Mouse (Mus musculus): ENCODE results near the gene Rgcc. TPM values are rescaled to one million over a fixed set of nuclear protein-coding genes. Genes with fewer than 3 reads are reported as not detected.

Rgcc gene
- polyA plus RNA-seq, 1 experiment from 2014 or later, result 67.4 TPM

DNA sequence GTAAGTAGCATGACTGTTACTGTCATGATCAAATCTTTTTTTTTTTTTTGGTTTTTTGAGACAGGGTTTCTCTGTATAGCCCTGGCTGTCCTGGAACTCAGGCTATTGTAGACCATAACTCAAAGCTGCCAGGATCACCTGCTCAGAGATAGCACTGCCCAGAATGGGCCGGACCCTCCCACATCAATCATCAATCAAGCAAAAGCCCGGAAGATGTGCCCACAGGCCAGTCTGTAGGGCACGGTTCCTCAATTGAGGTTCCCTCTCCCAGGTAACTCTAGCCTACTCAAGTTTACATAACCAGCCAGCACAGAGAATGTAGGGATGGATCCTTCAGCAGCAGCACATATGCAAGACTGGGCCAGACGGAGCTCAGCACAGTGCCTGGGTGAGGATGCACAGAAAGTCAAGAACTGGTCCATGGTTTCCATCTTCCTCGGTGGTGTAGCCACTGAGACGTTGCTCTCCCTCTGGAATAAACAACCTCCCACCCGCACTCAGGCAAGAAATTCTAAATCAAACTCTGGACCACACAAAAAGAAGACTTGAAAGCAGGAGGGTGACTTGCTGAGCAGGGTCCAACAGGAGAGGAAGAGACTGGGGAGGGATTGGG, 14.1 kb downstream of the Rgcc start:
- no peaks in the 10 kb centered on the region for H3K36me3 ChIP-seq
- no peak overlapping the region for H3K4me3 ChIP-seq
- no peak overlapping the region for H3K4me2 ChIP-seq
- H3K4me1 ChIP-seq (replicated peaks), result peaks cover 17% of the 10 kb centered on the region
- no peak overlapping the region for H3K27ac ChIP-seq (replicated peaks)
- WGBS, result 87% methylated on average over 7 of the region's 7 CpGs
- H3K9ac ChIP-seq, result no peak overlapping the region
- H3K9me3 ChIP-seq, result no peaks in the 10 kb centered on the region
- ATAC-seq (ENCODE audit: low read depth), result no peak
- H3K27me3 ChIP-seq, result peaks cover 3% of the 10 kb centered on the region; the same call in 1 of the 2 replicates

- H3K27me3 ChIP-seq, result peaks cover 3% of the 10 kb centered on the region; the same call in 1 of the 2 replicates
- H3K4me2 ChIP-seq, result no peak overlapping the region
- no peak overlapping the region for H3K27ac ChIP-seq (replicated peaks)
- H3K36me3 ChIP-seq, result no peaks in the 10 kb centered on the region
- H3K9ac ChIP-seq, result no peak overlapping the region
- no peaks in the 10 kb centered on the region for H3K9me3 ChIP-seq
- no peak for ATAC-seq (ENCODE audit: low read depth)
- no peak overlapping the region for H3K4me3 ChIP-seq
- H3K4me1 ChIP-seq (replicated peaks), result peaks cover 7% of the 10 kb centered on the region
- WGBS, result 94% methylated on average over 5 of the region's 5 CpGs
Observed at GRCm38 (mm10) chr14:79285549-79285948, 15.9 kb downstream of the Rgcc start.

DNA sequence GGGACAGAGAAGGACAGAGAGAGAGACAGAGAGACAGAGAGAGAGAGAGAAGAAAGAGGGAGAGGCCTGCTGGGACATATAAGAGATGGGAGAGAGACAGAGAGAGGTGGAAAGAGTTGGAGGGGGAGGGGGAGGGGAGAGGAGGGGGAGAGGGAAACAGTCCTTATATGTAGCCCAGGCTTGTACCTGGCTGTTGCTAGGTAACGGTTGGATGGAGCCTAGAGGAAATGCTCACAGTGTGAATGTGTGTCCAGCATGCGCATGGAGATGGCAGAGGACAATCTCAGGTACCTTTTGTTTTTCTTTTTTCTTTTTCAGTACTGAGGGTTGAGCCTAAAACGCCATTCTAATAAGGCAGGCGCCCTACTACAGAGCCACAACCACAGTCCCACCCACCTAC, 16.8 kb downstream of the Rgcc start:
- WGBS, result 88% methylated on average over 4 of the region's 4 CpGs
- Histone ChIP-seq H3K9me3 (no peaks in the 10 kb centered on the region), H3K4me2 (no peak overlapping the region), H3K9ac (no peak overlapping the region), H3K36me3 (no peaks in the 10 kb centered on the region), H3K4me3 (no peak overlapping the region), H3K27me3 (no peaks in the 10 kb centered on the region), H3K27ac (replicated peaks) (no peak overlapping the region), H3K4me1 (replicated peaks) (no peaks in the 10 kb centered on the region)
- ATAC-seq (ENCODE audit: low read depth), result no peak

- Histone ChIP-seq H3K4me2 (no peak overlapping the region), H3K27me3 (no peaks in the 10 kb centered on the region), H3K4me1 (replicated peaks) (no peaks in the 10 kb centered on the region), H3K4me3 (no peak overlapping the region), H3K27ac (replicated peaks) (no peak overlapping the region), H3K9ac (no peak overlapping the region), H3K9me3 (no peaks in the 10 kb centered on the region), H3K36me3 (no peaks in the 10 kb centered on the region)
- no peak for ATAC-seq (ENCODE audit: low read depth)
- 88% methylated on average over 7 of the region's 7 CpGs for WGBS
Observed at GRCm38 (mm10) chr14:79283952-79284351, 17.5 kb downstream of the Rgcc start.

DNA sequence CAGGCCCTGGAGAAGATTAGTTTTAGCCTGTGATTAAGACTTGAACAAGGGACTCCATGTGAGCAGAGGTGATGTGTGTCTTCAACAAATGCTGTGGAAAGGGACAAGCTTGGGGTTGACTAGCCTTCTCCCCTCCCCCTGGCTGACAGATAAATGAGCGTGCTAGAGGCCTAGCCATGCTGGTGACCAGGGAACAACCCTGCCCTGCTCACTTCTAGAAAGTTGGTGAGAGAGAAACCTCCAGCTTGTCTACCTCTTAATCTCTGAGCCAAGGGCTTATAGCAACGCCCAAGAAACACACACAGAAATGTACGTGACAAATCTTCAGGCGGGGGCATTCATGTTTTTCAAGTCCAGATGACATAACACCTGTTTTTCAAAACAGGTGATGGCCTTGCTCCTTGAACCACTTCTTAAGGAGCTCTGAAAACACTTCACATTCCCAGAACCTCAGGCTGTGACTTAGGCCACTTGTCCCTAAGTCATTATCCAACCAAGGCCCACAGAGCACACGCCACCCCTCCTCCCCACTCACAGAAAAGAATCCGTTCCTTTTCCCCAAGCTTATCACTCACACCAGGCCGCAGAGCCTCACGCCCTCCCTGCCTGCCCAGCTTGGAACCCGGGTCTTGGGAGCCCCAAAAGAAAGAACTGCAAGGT, 19.4 kb downstream of the Rgcc start:
- Histone ChIP-seq H3K9me3 (no peaks in the 10 kb centered on the region), H3K27ac (replicated peaks) (no peak overlapping the region), H3K9ac (no peak overlapping the region), H3K4me1 (replicated peaks) (no peaks in the 10 kb centered on the region; the same call in 1 of the 2 replicates), H3K36me3 (no peaks in the 10 kb centered on the region), H3K4me2 (no peak overlapping the region), H3K27me3 (no peaks in the 10 kb centered on the region), H3K4me3 (no peak overlapping the region)
- 92% methylated on average over 9 of the region's 9 CpGs for WGBS
- no peak for ATAC-seq (ENCODE audit: low read depth)

DNA sequence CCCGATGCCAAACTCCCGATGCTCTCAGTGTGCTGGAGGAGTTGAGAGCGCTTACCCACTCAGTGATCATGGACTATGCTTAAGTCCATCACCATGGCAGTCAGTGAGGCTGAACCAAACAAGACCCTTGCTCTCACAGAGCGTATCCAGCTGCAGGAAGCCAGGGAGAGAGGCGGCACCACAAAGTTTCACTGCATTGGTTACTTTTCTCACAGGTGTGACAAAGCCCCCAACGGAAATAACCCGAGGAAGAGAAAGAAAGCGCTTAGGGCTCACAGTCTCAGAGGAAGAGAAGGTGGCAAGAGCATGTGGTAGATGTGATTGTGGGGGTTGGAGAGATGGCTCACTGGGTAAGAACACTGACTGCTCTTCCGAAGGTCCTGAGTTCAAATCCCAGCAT, 21.0 kb downstream of the Rgcc start:
- no peak overlapping the region for H3K4me3 ChIP-seq
- no peaks in the 10 kb centered on the region for H3K9me3 ChIP-seq
- ATAC-seq (ENCODE audit: low read depth), result no peak
- H3K27ac ChIP-seq (replicated peaks), result no peak overlapping the region
- peaks cover 5% of the 10 kb centered on the region for H3K4me1 ChIP-seq (replicated peaks)
- no peaks in the 10 kb centered on the region for H3K27me3 ChIP-seq
- 94% methylated on average over 9 of the region's 9 CpGs for WGBS
- no peak overlapping the region for H3K4me2 ChIP-seq
- no peaks in the 10 kb centered on the region for H3K36me3 ChIP-seq
- no peak overlapping the region for H3K9ac ChIP-seq

DNA sequence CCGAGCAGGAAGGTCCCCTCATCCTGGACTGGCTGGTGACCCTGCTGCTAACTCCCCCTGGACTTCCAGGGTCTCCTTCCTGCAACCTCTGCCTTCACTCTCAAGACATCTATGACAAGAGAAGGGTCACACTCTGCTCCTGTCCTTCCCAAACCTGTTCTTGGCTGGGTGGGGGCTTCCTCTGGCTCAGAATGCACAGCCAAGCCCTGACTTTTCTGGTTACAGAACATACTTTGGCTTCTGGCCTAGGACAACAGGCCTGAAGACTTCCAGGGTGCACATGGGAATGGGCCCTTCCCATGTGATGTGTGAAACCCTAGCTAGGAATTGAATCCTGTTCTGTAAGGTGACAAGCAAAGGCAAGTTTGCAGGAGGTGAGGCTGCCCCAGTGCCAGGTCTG, 22.0 kb downstream of the Rgcc start:
- Histone ChIP-seq H3K27me3 (no peaks in the 10 kb centered on the region), H3K36me3 (no peaks in the 10 kb centered on the region), H3K4me3 (no peak overlapping the region), H3K4me1 (replicated peaks) (peaks cover 5% of the 10 kb centered on the region), H3K4me2 (no peak overlapping the region), H3K9ac (no peak overlapping the region), H3K27ac (replicated peaks) (no peak overlapping the region), H3K9me3 (no peaks in the 10 kb centered on the region)
- WGBS, result 80% methylated on average over 1 of the region's 1 CpGs
- ATAC-seq (ENCODE audit: low read depth), result no peak

DNA sequence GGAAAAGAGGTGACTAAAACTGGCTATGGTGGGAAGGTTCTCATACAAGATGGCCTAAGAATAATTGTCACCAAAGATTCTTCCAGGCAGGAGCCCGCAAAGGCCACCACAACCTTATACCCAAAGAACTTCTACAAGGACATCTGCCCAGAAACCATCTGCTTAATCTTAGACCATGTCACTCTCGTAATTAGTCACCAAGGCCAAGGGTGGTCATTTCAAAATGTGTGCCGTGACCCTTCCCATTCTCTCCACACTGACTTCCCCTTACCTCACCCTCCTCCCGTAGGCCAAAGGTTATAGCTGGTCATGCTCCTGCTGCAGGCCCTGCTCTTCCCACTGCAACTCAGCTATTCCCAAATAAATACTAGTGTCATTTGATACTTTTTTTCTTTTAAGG, 22.5 kb downstream of the Rgcc start:
- Histone ChIP-seq H3K9me3 (no peaks in the 10 kb centered on the region), H3K36me3 (no peaks in the 10 kb centered on the region), H3K4me1 (replicated peaks) (peaks cover 7% of the 10 kb centered on the region), H3K9ac (no peak overlapping the region), H3K27ac (replicated peaks) (no peak overlapping the region), H3K4me3 (no peak overlapping the region), H3K27me3 (no peaks in the 10 kb centered on the region), H3K4me2 (no peak overlapping the region)
- WGBS, result 82% methylated on average over 4 of the region's 4 CpGs
- no peak for ATAC-seq (ENCODE audit: low read depth)

- H3K36me3 ChIP-seq, result no peaks in the 10 kb centered on the region
- no peaks in the 10 kb centered on the region for H3K27me3 ChIP-seq
- no peak for ATAC-seq (ENCODE audit: low read depth)
- no peak overlapping the region for H3K9ac ChIP-seq
- H3K4me1 ChIP-seq (replicated peaks), result peaks cover 13% of the 10 kb centered on the region
- H3K4me3 ChIP-seq, result no peak overlapping the region
- no peak overlapping the region for H3K4me2 ChIP-seq
- WGBS, result 55% methylated on average over 7 of the region's 7 CpGs
- no peak overlapping the region for H3K27ac ChIP-seq (replicated peaks)
- no peaks in the 10 kb centered on the region for H3K9me3 ChIP-seq
Observed at GRCm38 (mm10) chr14:79277922-79278321, 23.5 kb downstream of the Rgcc start.

DNA sequence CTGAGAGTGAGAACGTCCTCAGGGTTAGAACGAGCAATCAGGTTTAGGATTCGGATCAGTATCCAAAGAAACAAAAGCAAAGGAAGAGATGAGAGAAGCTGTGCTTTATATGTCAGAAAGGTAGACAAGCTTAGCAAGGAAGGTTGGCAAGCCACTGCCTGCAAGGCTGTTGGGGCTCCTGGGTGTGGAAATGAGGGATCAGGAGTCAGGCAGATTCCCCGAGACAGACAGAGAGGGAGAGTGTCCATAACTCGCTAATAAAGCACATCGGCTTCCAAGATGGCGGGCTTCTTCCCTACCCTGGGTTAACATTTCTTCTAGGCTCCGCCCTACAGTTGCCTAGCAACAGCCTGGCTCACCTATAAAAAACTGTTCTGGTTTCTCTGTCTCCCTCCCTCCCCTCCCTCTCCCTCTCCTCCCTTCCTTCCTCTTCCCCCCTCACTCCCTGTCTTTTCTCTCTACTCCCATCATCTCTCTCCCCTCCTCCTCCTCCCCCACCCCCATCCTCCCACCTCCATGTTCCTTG, 25.5 kb downstream of the Rgcc start:
- Histone ChIP-seq H3K4me3 (no peak overlapping the region), H3K9me3 (0 out of 2 replicates have a peak, but pooled peaks cover 4% of the 10 kb centered on the region), H3K27ac (replicated peaks) (no peak overlapping the region), H3K36me3 (no peaks in the 10 kb centered on the region), H3K9ac (no peak overlapping the region), H3K4me2 (no peak overlapping the region), H3K4me1 (replicated peaks) (peaks cover 13% of the 10 kb centered on the region), H3K27me3 (no peaks in the 10 kb centered on the region)
- WGBS, result 82% methylated on average over 8 of the region's 8 CpGs
- ATAC-seq (ENCODE audit: low read depth), result no peak

DNA sequence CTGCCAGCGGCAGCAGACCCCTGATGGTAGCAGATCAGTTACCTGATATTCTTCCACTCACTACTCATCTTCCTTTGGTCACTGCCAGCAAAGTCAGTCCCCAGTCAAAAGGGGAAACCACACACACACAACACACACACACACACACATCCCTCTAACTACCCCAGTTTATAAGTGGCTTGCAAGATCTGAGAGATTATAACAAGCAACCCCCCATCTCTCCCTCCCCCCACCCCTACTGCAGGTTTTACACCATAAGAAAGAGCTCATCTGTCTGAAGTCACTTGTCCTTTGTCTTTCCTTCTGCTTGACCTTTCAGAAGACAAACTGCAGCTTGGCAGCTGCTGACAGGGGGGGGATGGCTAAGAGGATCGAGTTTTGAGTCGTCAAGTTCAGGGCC, 26.0 kb downstream of the Rgcc start:
- no peak overlapping the region for H3K9ac ChIP-seq
- 38% methylated on average over 3 of the region's 3 CpGs for WGBS
- H3K4me1 ChIP-seq (replicated peaks), result peaks cover 13% of the 10 kb centered on the region
- H3K36me3 ChIP-seq, result no peaks in the 10 kb centered on the region
- H3K4me3 ChIP-seq, result no peak overlapping the region
- H3K27me3 ChIP-seq, result no peaks in the 10 kb centered on the region
- H3K4me2 ChIP-seq, result no peak overlapping the region
- no peak overlapping the region for H3K27ac ChIP-seq (replicated peaks)
- ATAC-seq (ENCODE audit: low read depth), result no peak
- 0 out of 2 replicates have a peak, but pooled peaks cover 4% of the 10 kb centered on the region for H3K9me3 ChIP-seq

- no peak overlapping the region for H3K4me2 ChIP-seq
- H3K4me3 ChIP-seq, result no peak overlapping the region
- WGBS, result 67% methylated on average over 15 of the region's 15 CpGs
- H3K27me3 ChIP-seq, result no peaks in the 10 kb centered on the region
- H3K36me3 ChIP-seq, result no peaks in the 10 kb centered on the region
- no peak overlapping the region for H3K9ac ChIP-seq
- peaks cover 13% of the 10 kb centered on the region for H3K4me1 ChIP-seq (replicated peaks)
- H3K27ac ChIP-seq (replicated peaks), result peak overlapping the region; percentile 28; the same call in 1 of the 2 replicates
- H3K9me3 ChIP-seq, result 0 out of 2 replicates have a peak, but pooled peaks cover 4% of the 10 kb centered on the region
- peak; percentile 51; the same call in 1 of the 2 replicates for ATAC-seq (ENCODE audit: low read depth)
Observed at GRCm38 (mm10) chr14:79273697-79274477, 27.6 kb downstream of the Rgcc start.
